Mouse (Mus musculus): ENCODE data around the gene Gm4214. TPM values are rescaled to one million over a fixed set of nuclear protein-coding genes. Genes with fewer than 3 reads are reported as not detected.

Gm4214 gene
- not detected in 2 replicates for polyA plus RNA-seq (2012; rRNA removed)

DNA sequence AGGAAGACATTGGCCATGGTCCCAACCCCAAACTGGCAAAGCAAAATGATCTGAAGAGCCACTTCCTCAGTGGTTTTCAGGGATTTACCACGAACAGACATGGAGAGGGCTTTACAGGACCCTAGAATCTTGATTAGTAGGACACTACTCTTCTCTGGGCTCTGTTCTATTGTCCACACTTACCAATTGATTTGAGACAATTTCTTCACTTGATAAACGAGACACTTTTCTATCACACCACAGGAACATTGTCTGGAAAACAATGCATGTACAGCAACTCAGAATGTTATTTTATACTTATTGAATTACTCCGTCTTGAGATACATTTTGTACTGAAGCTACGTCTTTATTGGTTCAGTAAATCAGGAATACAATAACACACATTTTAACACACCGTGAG lies at the start of gene Gm4214:
Gene Gm4214, minus strand, starts transcription at position 101 of the 400 bp plus-strand sequence.

DNA sequence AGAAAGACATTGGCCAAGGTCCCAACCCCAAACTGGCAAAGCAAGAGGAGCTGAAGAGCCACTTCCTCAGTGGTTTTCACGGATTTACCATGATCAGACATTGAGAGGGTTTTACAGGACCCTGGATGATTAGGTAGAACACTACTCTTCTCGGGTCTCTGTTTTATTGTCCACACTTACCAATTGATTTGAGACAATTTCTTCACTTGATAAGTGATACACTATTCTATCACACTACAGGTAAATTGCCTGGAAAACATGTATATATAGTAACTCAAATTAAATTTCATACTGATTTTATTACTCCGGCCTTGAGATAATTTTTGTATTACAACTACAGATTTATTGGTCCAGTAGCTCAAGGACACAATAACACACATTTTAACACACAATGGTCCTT lies 35.4 kb upstream of the Gm4214 start, which contains the start of gene Gm4216:
Gene Gm4216, minus strand, starts transcription at position 101 of the 400 bp plus-strand sequence.

Other genes starting within 250 kb of the Gm4214 start
- not detected in 2 replicates for gene Vmn1r157, start 223.0 kb downstream of the Gm4214 start, polyA plus RNA-seq (2012; rRNA removed)
- gene Vmn1r158, start 193.9 kb downstream of the Gm4214 start, polyA plus RNA-seq (2012; rRNA removed), result not detected in 2 replicates
- gene Vmn1r159, start 141.1 kb downstream of the Gm4214 start, polyA plus RNA-seq (2012; rRNA removed), result not detected in 2 replicates
- not detected in 2 replicates for gene Vmn1r160, start 113.4 kb downstream of the Gm4214 start, polyA plus RNA-seq (2012; rRNA removed)
- not detected in 2 replicates for gene Gm4216, start 35.2 kb upstream of the Gm4214 start, polyA plus RNA-seq (2012; rRNA removed)
- gene Vmn1r163, start 70.9 kb upstream of the Gm4214 start, polyA plus RNA-seq (2012; rRNA removed), result not detected in 2 replicates
- not detected in 2 replicates for gene Gm8720, start 82.8 kb upstream of the Gm4214 start, polyA plus RNA-seq (2012; rRNA removed)
- gene Gm10662, start 159.8 kb upstream of the Gm4214 start, polyA plus RNA-seq (2012; rRNA removed), result not detected in 2 replicates
- not detected in 2 replicates for gene Vmn1r165, start 232.7 kb upstream of the Gm4214 start, polyA plus RNA-seq (2012; rRNA removed)

Data from central nervous system, embryonic 18 days (tissue).